Comparison of ENCODE assay signal across 21 mouse cellular contexts in the genomic region with DNA sequence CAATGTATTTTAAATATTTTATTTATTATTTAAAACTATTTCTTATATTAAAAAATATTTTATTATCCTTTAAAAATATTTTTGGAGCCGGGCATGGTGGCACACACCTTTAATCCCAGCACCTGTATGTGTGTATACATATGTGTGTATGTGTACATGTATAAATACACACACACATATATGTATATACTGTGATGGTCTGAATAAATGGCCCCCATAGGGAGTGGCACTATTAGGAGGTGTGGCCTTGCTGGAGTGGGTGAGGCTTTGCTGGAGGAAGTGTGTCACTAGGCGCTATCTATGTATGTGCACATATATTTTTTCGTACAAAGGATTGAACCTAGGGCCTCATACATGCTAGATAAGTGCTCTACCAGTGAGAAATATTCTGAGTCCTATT.
"Had no signal": no experiment of that assay in that cellular context is flagged by ENCODE, and none has a peak within 500 bp of the region (broad histone marks: within the 10 kb centered on the region; RNA-seq: fewer than 3 reads in every experiment).

No protein-coding gene starts in this region.

- H3K27me3 ChIP-seq: lung, embryonic 15.5 days; midbrain, embryonic 13.5 days; neural tube, embryonic 12.5 days; neural tube, embryonic 15.5 days had no signal

- DNase-seq: kidney, adult 18-20 months; kidney, adult 9 months; kidney, postnatal 14 days; kidney, postnatal 4 days; left cerebral cortex, postnatal 4 days; lung, adult 18-20 months; lung, postnatal 10 days; lung, postnatal 36 days; right cerebral cortex, adult 18-20 months; right cerebral cortex, postnatal 14 days; right cerebral cortex, postnatal 4 days; thymus, adult 18-20 months; thymus, postnatal 36 days had no signal

- H3K4me3 ChIP-seq: lung, embryonic 15.5 days; megakaryocyte, embryonic 14.5 days; midbrain, embryonic 10.5 days; midbrain, embryonic 13.5 days; neural tube, embryonic 12.5 days; neural tube, embryonic 15.5 days had no signal

- H3K4me1 ChIP-seq: lung, embryonic 15.5 days; midbrain, embryonic 10.5 days; midbrain, embryonic 13.5 days; neural tube, embryonic 12.5 days; neural tube, embryonic 15.5 days had no signal

- H3K27ac ChIP-seq: liver, embryonic 14.5 days; lung, embryonic 15.5 days; midbrain, embryonic 10.5 days; midbrain, embryonic 13.5 days; neural tube, embryonic 12.5 days; neural tube, embryonic 15.5 days had no signal

- H3K36me3 ChIP-seq: lung, embryonic 15.5 days; midbrain, embryonic 10.5 days; midbrain, embryonic 13.5 days; neural tube, embryonic 12.5 days; neural tube, embryonic 15.5 days had no signal

- ATAC-seq: intestine, embryonic 16.5 days; midbrain, embryonic 13.5 days had no signal

- H3K4me2 ChIP-seq: lung, embryonic 15.5 days; midbrain, embryonic 13.5 days; neural tube, embryonic 12.5 days; neural tube, embryonic 15.5 days had no signal

- H3K9me3 ChIP-seq: lung, embryonic 15.5 days; megakaryocyte, embryonic 14.5 days; midbrain, embryonic 10.5 days; midbrain, embryonic 13.5 days; neural tube, embryonic 12.5 days; neural tube, embryonic 15.5 days had no signal

- H3K9ac ChIP-seq: liver, embryonic 14.5 days; lung, embryonic 15.5 days; midbrain, embryonic 13.5 days; neural tube, embryonic 12.5 days; neural tube, embryonic 15.5 days had no signal
